Mouse (Mus musculus): ENCODE results near the gene Adamtsl4.

- TF ChIP-seq CTCF (IDR thresholded peaks at IDR 0.05; ENCODE audit: insufficient read depth, low read depth, low read length), result no peak
- no peak for TF ChIP-seq POLR2A (IDR thresholded peaks at IDR 0.05; ENCODE audit: insufficient read depth, low read depth, low read length)
Observed at GRCm38 (mm10) chr3:95629755-95630154, 58.0 kb downstream of the Adamtsl4 start.

Data from olfactory bulb, adult 2 months (tissue).